16 mouse cellular contexts compared by ENCODE assay signal in the genomic region with DNA sequence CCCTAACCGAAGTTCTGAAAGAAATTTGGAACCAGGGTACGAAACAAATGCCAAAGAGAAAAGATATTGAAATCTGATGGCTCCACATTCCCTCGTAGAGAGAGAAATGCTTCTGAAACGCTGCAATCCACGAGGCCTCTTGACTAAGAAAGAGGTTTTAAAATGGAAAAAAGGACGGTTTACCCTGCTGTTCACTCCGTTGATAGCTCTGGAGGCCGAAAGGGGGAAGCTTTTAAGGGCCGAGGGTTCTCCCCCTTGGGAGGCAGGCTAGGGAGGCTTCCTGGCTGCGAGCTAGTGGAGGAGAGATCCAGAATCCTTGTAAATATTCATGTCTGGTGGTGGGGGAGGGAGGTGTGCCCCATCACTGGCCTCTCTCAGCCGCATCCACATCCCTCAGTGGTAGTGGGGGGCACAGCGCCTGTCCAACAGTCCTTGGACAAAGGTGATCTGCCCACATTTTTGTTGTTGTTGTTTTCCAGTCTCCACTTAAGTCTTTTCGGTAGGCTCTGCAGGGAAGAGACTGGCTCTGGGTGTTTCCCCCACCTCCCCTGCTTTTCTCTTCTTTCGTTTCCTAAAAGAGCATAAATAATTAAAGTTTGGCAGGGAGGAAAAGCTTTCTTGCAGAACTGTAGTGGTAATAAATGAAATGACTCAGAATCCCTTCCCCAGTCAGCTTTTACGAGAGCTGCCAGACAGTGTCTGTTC. TPM values are rescaled to one million over a fixed set of nuclear protein-coding genes. Genes with fewer than 3 reads are reported as not detected.
A peak's percentile ranks its signal among the peaks of the same experiment; 100 is the strongest.
DNase-seq lines count a peak whose midpoint lies in the region; ATAC-seq and TF ChIP-seq lines count a peak whose summit lies in the region.
"Had no signal": no experiment of that assay in that cellular context is flagged by ENCODE, and none has a peak within 500 bp of the region (broad histone marks: within the 10 kb centered on the region; RNA-seq: fewer than 3 reads in every experiment).

A gene (plus strand): TSS at position 667 of the 705 bp plus-strand sequence.

- no peak for TF ChIP-seq POLR2A in thymus, adult 2 months (IDR thresholded peaks at IDR 0.05; ENCODE audit: control insufficient read depth, extremely low read depth, insufficient read depth, low read length, poor library complexity)

- 2% methylated on average over 15 of the region's 15 CpGs for WGBS in forebrain, embryonic 11.5 days
- 2% methylated on average over 15 of the region's 15 CpGs for WGBS in forebrain, embryonic 12.5 days
- 2% methylated on average over 15 of the region's 15 CpGs for WGBS in embryonic facial prominence, embryonic 15.5 days
- 1% methylated on average over 15 of the region's 15 CpGs for WGBS in neural tube, embryonic 11.5 days
- WGBS in thymus, adult 2 months: 7% methylated on average over 15 of the region's 15 CpGs

- peaks cover 100% of the 10 kb centered on the region for H3K27me3 ChIP-seq in forebrain, embryonic 11.5 days (ENCODE audit: control insufficient read depth, insufficient read depth, low read length)
- H3K27me3 ChIP-seq in forebrain, embryonic 12.5 days: peaks cover 99% of the 10 kb centered on the region
- H3K27me3 ChIP-seq in embryonic facial prominence, embryonic 15.5 days: peaks cover 100% of the 10 kb centered on the region
- H3K27me3 ChIP-seq in neural tube, embryonic 11.5 days (ENCODE audit: control insufficient read depth, insufficient read depth, low read length): peaks cover 100% of the 10 kb centered on the region
- H3K27me3 ChIP-seq in thymus, adult 2 months (ENCODE audit: control insufficient read depth, insufficient read depth, low read length): peaks cover 40% of the 10 kb centered on the region

- H3K27ac ChIP-seq in forebrain, embryonic 11.5 days (ENCODE audit: low read depth, low read length): no peak within 1 kb of the TSS
- H3K27ac ChIP-seq in forebrain, embryonic 12.5 days: no peak within 1 kb of the TSS
- H3K27ac ChIP-seq in embryonic facial prominence, embryonic 15.5 days (replicated peaks): no peak within 1 kb of the TSS
- H3K27ac ChIP-seq in neural tube, embryonic 11.5 days (ENCODE audit: low read depth, low read length): no peak within 1 kb of the TSS; the same call in 1 of the 2 replicates
- no peak within 1 kb of the TSS for H3K27ac ChIP-seq in thymus, adult 2 months (ENCODE audit: control insufficient read depth, insufficient read depth, low read length)
- H3K27ac ChIP-seq in layer of hippocampus, adult 2 months: no peak within 1 kb of the TSS
- H3K27ac ChIP-seq: hindbrain, embryonic 12.5 days; liver, embryonic 15.5 days had no signal

- no peaks in the 10 kb centered on the region for H3K36me3 ChIP-seq in forebrain, embryonic 11.5 days (ENCODE audit: control insufficient read depth, insufficient read depth, low read length)
- no peaks in the 10 kb centered on the region for H3K36me3 ChIP-seq in forebrain, embryonic 12.5 days (replicated peaks)
- no peaks in the 10 kb centered on the region for H3K36me3 ChIP-seq in embryonic facial prominence, embryonic 15.5 days
- no peaks in the 10 kb centered on the region for H3K36me3 ChIP-seq in neural tube, embryonic 11.5 days (ENCODE audit: control insufficient read depth, insufficient read depth, low read length)
- no peaks in the 10 kb centered on the region for H3K36me3 ChIP-seq in thymus, adult 2 months (ENCODE audit: control insufficient read depth, insufficient read depth, low read length)
- H3K36me3 ChIP-seq: G1E; hindbrain, embryonic 12.5 days; liver, embryonic 15.5 days had no signal

- no peak within 1 kb of the TSS for H3K9ac ChIP-seq in forebrain, embryonic 11.5 days (ENCODE audit: low read length)
- H3K9ac ChIP-seq in forebrain, embryonic 12.5 days: no peak within 1 kb of the TSS
- H3K9ac ChIP-seq in embryonic facial prominence, embryonic 15.5 days: no peak within 1 kb of the TSS
- no peak within 1 kb of the TSS; the same call in none of the 2 replicates for H3K9ac ChIP-seq in neural tube, embryonic 11.5 days (ENCODE audit: low read length)
- H3K9ac ChIP-seq: hindbrain, embryonic 12.5 days; liver, embryonic 15.5 days had no signal

- ATAC-seq in forebrain, embryonic 11.5 days (replicated peaks; ENCODE audit: low FRiP score): no peak
- ATAC-seq in forebrain, embryonic 12.5 days (ENCODE audit: low FRiP score): no peak
- no peak for ATAC-seq in embryonic facial prominence, embryonic 15.5 days (ENCODE audit: insufficient number of reproducible peaks, low FRiP score, low TSS enrichment, low read depth)
- no peak for ATAC-seq in neural tube, embryonic 11.5 days (ENCODE audit: insufficient read depth, low FRiP score, low TSS enrichment)

- peaks cover 5% of the 10 kb centered on the region; the same call in 1 of the 2 replicates for H3K4me1 ChIP-seq in forebrain, embryonic 11.5 days (replicated peaks; ENCODE audit: control insufficient read depth, insufficient read depth, low read length)
- peaks cover 13% of the 10 kb centered on the region for H3K4me1 ChIP-seq in forebrain, embryonic 12.5 days
- peaks cover 16% of the 10 kb centered on the region for H3K4me1 ChIP-seq in embryonic facial prominence, embryonic 15.5 days
- 0 out of 2 replicates have a peak, but pooled peaks cover 2% of the 10 kb centered on the region for H3K4me1 ChIP-seq in neural tube, embryonic 11.5 days (ENCODE audit: control insufficient read depth, insufficient read depth, low read length)
- H3K4me1 ChIP-seq in thymus, adult 2 months (replicated peaks; ENCODE audit: control insufficient read depth, insufficient read depth, low read length): no peaks in the 10 kb centered on the region

- H3K4me2 ChIP-seq in forebrain, embryonic 11.5 days (ENCODE audit: low read depth, low read length, severe bottlenecking): no peak within 1 kb of the TSS
- H3K4me2 ChIP-seq in forebrain, embryonic 12.5 days: no peak within 1 kb of the TSS
- H3K4me2 ChIP-seq in embryonic facial prominence, embryonic 15.5 days (replicated peaks): peak within 1 kb of the TSS; percentile 13; the same call in 1 of the 2 replicates
- peak within 1 kb of the TSS; percentile 15 for H3K4me2 ChIP-seq in neural tube, embryonic 11.5 days (ENCODE audit: low read depth)
- H3K4me2 ChIP-seq: hindbrain, embryonic 12.5 days; liver, embryonic 15.5 days had no signal

- no peak within 1 kb of the TSS for H3K4me3 ChIP-seq in forebrain, embryonic 11.5 days (ENCODE audit: low read depth, low read length)
- no peak within 1 kb of the TSS for H3K4me3 ChIP-seq in forebrain, embryonic 12.5 days (replicated peaks)
- H3K4me3 ChIP-seq in embryonic facial prominence, embryonic 15.5 days (replicated peaks): no peak within 1 kb of the TSS
- peak within 1 kb of the TSS; percentile 41 for H3K4me3 ChIP-seq in neural tube, embryonic 11.5 days (ENCODE audit: low read depth, low read length)
- no peak within 1 kb of the TSS for H3K4me3 ChIP-seq in thymus, adult 2 months (ENCODE audit: control insufficient read depth, insufficient read depth, low read length)
- H3K4me3 ChIP-seq in layer of hippocampus, adult 2 months: no peak within 1 kb of the TSS
- H3K4me3 ChIP-seq: hindbrain, embryonic 12.5 days; liver, embryonic 15.5 days had no signal

- TF ChIP-seq CTCF in thymus, adult 2 months (IDR thresholded peaks at IDR 0.05; ENCODE audit: borderline replicate concordance, control insufficient read depth, extremely low read depth, insufficient read depth, low read length, poor library complexity): no peak
- no peak for TF ChIP-seq CTCF in layer of hippocampus, adult 2 months (conservative IDR thresholded peaks at IDR 0.05)

- H3K9me3 ChIP-seq in forebrain, embryonic 11.5 days (ENCODE audit: control insufficient read depth, low read length): no peaks in the 10 kb centered on the region
- no peaks in the 10 kb centered on the region for H3K9me3 ChIP-seq in forebrain, embryonic 12.5 days
- H3K9me3 ChIP-seq in embryonic facial prominence, embryonic 15.5 days (replicated peaks): no peaks in the 10 kb centered on the region
- H3K9me3 ChIP-seq in neural tube, embryonic 11.5 days (ENCODE audit: control insufficient read depth, low read length): no peaks in the 10 kb centered on the region
- H3K9me3 ChIP-seq: hindbrain, embryonic 12.5 days; liver, embryonic 15.5 days had no signal

- peak; percentile 54 for DNase-seq in forebrain, embryonic 11.5 days (ENCODE audit: low spot score)
- DNase-seq in kidney, postnatal 10 days: peak; percentile 43
- DNase-seq in kidney, postnatal 14 days: no peak
- DNase-seq in neural tube, embryonic 11.5 days (ENCODE audit: low spot score): peak; percentile 40
- DNase-seq in thymus, adult 2 months: no peak
- no peak for DNase-seq in layer of hippocampus, adult 2 months (ENCODE audit: low spot score in 2 of 2)
- DNase-seq: cerebellum, postnatal 14 days; gastrocnemius, postnatal 25 days; thymus, postnatal 4 days had no signal

RNA-seq across cellular contexts. Expression of the gene that starts here (rescaled TPM):
- polyA plus RNA-seq in forebrain, embryonic 11.5 days (2014; fragmentation: Nextera tagmentation; extraction: Ambion mirVana): not detected in 2 replicates
- polyA plus RNA-seq in forebrain, embryonic 12.5 days (2016; fragmentation: Nextera tagmentation; extraction: Ambion mirVana): not detected in 2 replicates
- not detected in 2 replicates for polyA plus RNA-seq in embryonic facial prominence, embryonic 15.5 days (2015; fragmentation: Nextera tagmentation; extraction: Ambion mirVana)
- 8.1 and 8.5 TPM in 2 replicates for polyA plus RNA-seq in neural tube, embryonic 11.5 days (2014; fragmentation: Nextera tagmentation; extraction: Ambion mirVana)
- polyA plus RNA-seq in thymus, adult 2 months (2012; rRNA removed): not detected in 2 replicates
- not detected for total RNA-seq in layer of hippocampus, adult 2 months (2021)
- total RNA-seq: layer of hippocampus, postnatal 14 days; megakaryocyte progenitor cell, adult 5-6 weeks had no signal
- polyA plus RNA-seq: G1E; hindbrain, embryonic 12.5 days; liver, embryonic 15.5 days had no signal

Comparison
In these comparisons a context has a peak if more than half of its experiments do, and no peak if none do; other contexts are left out.
1. DNase-seq: peak in kidney, postnatal 10 days (single experiment) and neural tube, embryonic 11.5 days (single experiment); none in kidney, postnatal 14 days (single experiment), thymus, adult 2 months (single experiment) and layer of hippocampus, adult 2 months (0 of 2).
2. Peak in DNase-seq in forebrain, embryonic 11.5 days; RNA of the gene not detected or under 1 TPM.
3. H3K4me2 ChIP-seq: peak in embryonic facial prominence, embryonic 15.5 days (single experiment) and neural tube, embryonic 11.5 days (single experiment); none in forebrain, embryonic 11.5 days (single experiment) and forebrain, embryonic 12.5 days (single experiment).